Mouse (Mus musculus): ENCODE data around the gene Gm1043. TPM values are rescaled to one million over a fixed set of nuclear protein-coding genes. Genes with fewer than 3 reads are reported as not detected.

Gm1043 gene
- polyA plus RNA-seq, 1 experiment from 2014 or later = 0.12 TPM

- Histone ChIP-seq H3K36me3 (ENCODE audit: control insufficient read depth, insufficient read depth, low read length) (no peaks in the 10 kb centered on the region), H3K4me3 (ENCODE audit: low read depth, low read length) (no peak overlapping the region), H3K9ac (ENCODE audit: low read length) (no peak overlapping the region), H3K4me2 (ENCODE audit: low read depth) (no peak overlapping the region), H3K9me3 (ENCODE audit: control insufficient read depth, low read length) (no peaks in the 10 kb centered on the region), H3K27me3 (ENCODE audit: control insufficient read depth, insufficient read depth, low read length) (no peaks in the 10 kb centered on the region), H3K27ac (ENCODE audit: low read depth, low read length) (no peak overlapping the region), H3K4me1 (ENCODE audit: control insufficient read depth, insufficient read depth, low read length) (no peaks in the 10 kb centered on the region)
- ATAC-seq (ENCODE audit: insufficient read depth, low FRiP score, low TSS enrichment) (no peak; the same call in 1 of the 2 replicates), DNase-seq (ENCODE audit: low spot score) (peak; percentile 38)
- WGBS = 66% methylated on average over 9 of the region's 9 CpGs
Measured at GRCm38 (mm10) chr5:37117126-37117525, 32.0 kb downstream of the Gm1043 start.

- H3K27me3 ChIP-seq (ENCODE audit: control insufficient read depth, insufficient read depth, low read length) = no peaks in the 10 kb centered on the region
- no peaks in the 10 kb centered on the region for H3K36me3 ChIP-seq (ENCODE audit: control insufficient read depth, insufficient read depth, low read length)
- no peak overlapping the region for H3K27ac ChIP-seq (ENCODE audit: low read depth, low read length)
- no peak overlapping the region for H3K4me2 ChIP-seq (ENCODE audit: low read depth)
- no peaks in the 10 kb centered on the region for H3K4me1 ChIP-seq (ENCODE audit: control insufficient read depth, insufficient read depth, low read length)
- 61% methylated on average over 4 of the region's 4 CpGs for WGBS
- no peaks in the 10 kb centered on the region for H3K9me3 ChIP-seq (ENCODE audit: control insufficient read depth, low read length)
- H3K9ac ChIP-seq (ENCODE audit: low read length) = no peak overlapping the region
- DNase-seq (ENCODE audit: low spot score) = peak; percentile 41
- no peak overlapping the region for H3K4me3 ChIP-seq (ENCODE audit: low read depth, low read length)
- no peak for ATAC-seq (ENCODE audit: insufficient read depth, low FRiP score, low TSS enrichment)
Measured at GRCm38 (mm10) chr5:37118242-37118641, 33.1 kb downstream of the Gm1043 start.

GRCm38 (mm10) chr5:37121186-37121680, 36.1 kb downstream of the Gm1043 start:
- no peak overlapping the region for H3K27ac ChIP-seq (ENCODE audit: low read depth, low read length)
- ATAC-seq (ENCODE audit: insufficient read depth, low FRiP score, low TSS enrichment) (no peak), DNase-seq (ENCODE audit: low spot score) (no peak)
- no peak overlapping the region for H3K9ac ChIP-seq (ENCODE audit: low read length)
- H3K9me3 ChIP-seq (ENCODE audit: control insufficient read depth, low read length) = no peaks in the 10 kb centered on the region
- H3K27me3 ChIP-seq (ENCODE audit: control insufficient read depth, insufficient read depth, low read length) = no peaks in the 10 kb centered on the region
- H3K4me3 ChIP-seq (ENCODE audit: low read depth, low read length) = no peak overlapping the region
- no peaks in the 10 kb centered on the region for H3K4me1 ChIP-seq (ENCODE audit: control insufficient read depth, insufficient read depth, low read length)
- whole genome bisulfite sequencing = 83% methylated on average over 7 of the region's 7 CpGs
- no peak overlapping the region for H3K4me2 ChIP-seq (ENCODE audit: low read depth)
- H3K36me3 ChIP-seq (ENCODE audit: control insufficient read depth, insufficient read depth, low read length) = no peaks in the 10 kb centered on the region

- no peak overlapping the region for H3K4me2 ChIP-seq (ENCODE audit: low read depth)
- no peak overlapping the region for H3K27ac ChIP-seq (ENCODE audit: low read depth, low read length)
- H3K9ac ChIP-seq (ENCODE audit: low read length) = no peak overlapping the region
- no peak overlapping the region for H3K4me3 ChIP-seq (ENCODE audit: low read depth, low read length)
- H3K27me3 ChIP-seq (ENCODE audit: control insufficient read depth, insufficient read depth, low read length) = no peaks in the 10 kb centered on the region
- 42% methylated on average over 4 of the region's 4 CpGs for WGBS
- ATAC-seq (ENCODE audit: insufficient read depth, low FRiP score, low TSS enrichment) (no peak), DNase-seq (ENCODE audit: low spot score) (no peak)
- no peaks in the 10 kb centered on the region for H3K9me3 ChIP-seq (ENCODE audit: control insufficient read depth, low read length)
- H3K36me3 ChIP-seq (ENCODE audit: control insufficient read depth, insufficient read depth, low read length) = no peaks in the 10 kb centered on the region
- H3K4me1 ChIP-seq (ENCODE audit: control insufficient read depth, insufficient read depth, low read length) = no peaks in the 10 kb centered on the region
Measured at GRCm38 (mm10) chr5:37131841-37132240, 46.7 kb downstream of the Gm1043 start.

- no peak for ATAC-seq (ENCODE audit: insufficient read depth, low FRiP score, low TSS enrichment)
- Histone ChIP-seq H3K9ac (ENCODE audit: low read length) (no peak overlapping the region), H3K4me3 (ENCODE audit: low read depth, low read length) (no peak overlapping the region), H3K9me3 (ENCODE audit: control insufficient read depth, low read length) (no peaks in the 10 kb centered on the region), H3K4me2 (ENCODE audit: low read depth) (no peak overlapping the region), H3K27me3 (ENCODE audit: control insufficient read depth, insufficient read depth, low read length) (no peaks in the 10 kb centered on the region), H3K27ac (ENCODE audit: low read depth, low read length) (no peak overlapping the region), H3K4me1 (ENCODE audit: control insufficient read depth, insufficient read depth, low read length) (no peaks in the 10 kb centered on the region), H3K36me3 (ENCODE audit: control insufficient read depth, insufficient read depth, low read length) (no peaks in the 10 kb centered on the region)
- no peak for DNase-seq (ENCODE audit: low spot score)
- WGBS = 79% methylated on average over 8 of the region's 8 CpGs
Measured at GRCm38 (mm10) chr5:37141745-37142144, 56.6 kb downstream of the Gm1043 start.

- WGBS = 18% methylated on average over 4 of the region's 4 CpGs
- Histone ChIP-seq H3K9me3 (ENCODE audit: control insufficient read depth, low read length) (no peaks in the 10 kb centered on the region), H3K27ac (ENCODE audit: low read depth, low read length) (no peak overlapping the region), H3K4me2 (ENCODE audit: low read depth) (no peak overlapping the region), H3K4me1 (ENCODE audit: control insufficient read depth, insufficient read depth, low read length) (no peaks in the 10 kb centered on the region), H3K9ac (ENCODE audit: low read length) (no peak overlapping the region), H3K27me3 (ENCODE audit: control insufficient read depth, insufficient read depth, low read length) (no peaks in the 10 kb centered on the region), H3K4me3 (ENCODE audit: low read depth, low read length) (no peak overlapping the region), H3K36me3 (ENCODE audit: control insufficient read depth, insufficient read depth, low read length) (no peaks in the 10 kb centered on the region)
- DNase-seq (ENCODE audit: low spot score) (peak; percentile 42), ATAC-seq (ENCODE audit: insufficient read depth, low FRiP score, low TSS enrichment) (no peak)
Measured at GRCm38 (mm10) chr5:37147536-37147935, 62.4 kb downstream of the Gm1043 start.

- H3K9ac ChIP-seq (ENCODE audit: low read length) = no peak overlapping the region
- H3K4me3 ChIP-seq (ENCODE audit: low read depth, low read length) = no peak overlapping the region
- 78% methylated on average over 5 of the region's 5 CpGs for WGBS
- no peaks in the 10 kb centered on the region for H3K4me1 ChIP-seq (ENCODE audit: control insufficient read depth, insufficient read depth, low read length)
- H3K36me3 ChIP-seq (ENCODE audit: control insufficient read depth, insufficient read depth, low read length) = no peaks in the 10 kb centered on the region
- no peaks in the 10 kb centered on the region for H3K27me3 ChIP-seq (ENCODE audit: control insufficient read depth, insufficient read depth, low read length)
- no peaks in the 10 kb centered on the region for H3K9me3 ChIP-seq (ENCODE audit: control insufficient read depth, low read length)
- H3K27ac ChIP-seq (ENCODE audit: low read depth, low read length) = no peak overlapping the region
- no peak overlapping the region for H3K4me2 ChIP-seq (ENCODE audit: low read depth)
- ATAC-seq (ENCODE audit: insufficient read depth, low FRiP score, low TSS enrichment) (no peak), DNase-seq (ENCODE audit: low spot score) (no peak)
Measured at GRCm38 (mm10) chr5:37150650-37151049, 65.5 kb downstream of the Gm1043 start.

- H3K4me1 ChIP-seq (ENCODE audit: control insufficient read depth, insufficient read depth, low read length) = no peaks in the 10 kb centered on the region
- DNase-seq (ENCODE audit: low spot score) (no peak), ATAC-seq (ENCODE audit: insufficient read depth, low FRiP score, low TSS enrichment) (no peak)
- no peaks in the 10 kb centered on the region for H3K36me3 ChIP-seq (ENCODE audit: control insufficient read depth, insufficient read depth, low read length)
- no peak overlapping the region for H3K9ac ChIP-seq (ENCODE audit: low read length)
- 82% methylated on average over 7 of the region's 7 CpGs for WGBS
- H3K4me3 ChIP-seq (ENCODE audit: low read depth, low read length) = no peak overlapping the region
- H3K27ac ChIP-seq (ENCODE audit: low read depth, low read length) = no peak overlapping the region
- H3K9me3 ChIP-seq (ENCODE audit: control insufficient read depth, low read length) = no peaks in the 10 kb centered on the region
- no peaks in the 10 kb centered on the region for H3K27me3 ChIP-seq (ENCODE audit: control insufficient read depth, insufficient read depth, low read length)
- no peak overlapping the region for H3K4me2 ChIP-seq (ENCODE audit: low read depth)
Measured at GRCm38 (mm10) chr5:37154472-37154871, 69.3 kb downstream of the Gm1043 start.

- Histone ChIP-seq H3K4me2 (ENCODE audit: low read depth) (no peak overlapping the region), H3K9me3 (ENCODE audit: control insufficient read depth, low read length) (no peaks in the 10 kb centered on the region), H3K4me3 (ENCODE audit: low read depth, low read length) (no peak overlapping the region), H3K9ac (ENCODE audit: low read length) (no peak overlapping the region), H3K36me3 (ENCODE audit: control insufficient read depth, insufficient read depth, low read length) (no peaks in the 10 kb centered on the region), H3K27me3 (ENCODE audit: control insufficient read depth, insufficient read depth, low read length) (peaks cover 24% of the 10 kb centered on the region), H3K4me1 (ENCODE audit: control insufficient read depth, insufficient read depth, low read length) (0 out of 2 replicates have a peak, but pooled peaks cover 3% of the 10 kb centered on the region), H3K27ac (ENCODE audit: low read depth, low read length) (no peak overlapping the region)
- whole genome bisulfite sequencing = 86% methylated on average over 7 of the region's 7 CpGs
- DNase-seq (ENCODE audit: low spot score) = no peak
- no peak for ATAC-seq (ENCODE audit: insufficient read depth, low FRiP score, low TSS enrichment)
Measured at GRCm38 (mm10) chr5:37158408-37158807, 73.2 kb downstream of the Gm1043 start.

Measured in neural tube, embryonic 11.5 days (tissue).